Mouse (Mus musculus) fibroblast of lung, adult 2 months (primary cell): ENCODE measurements around the gene Dcaf11.

Source experiments
- DNase-seq: peaks from one replicate; pipeline ENCODE4 v3.0.0-alpha.2; 2011; ENCODE audit warnings: low read depth

Dcaf11 gene

GRCm38 (mm10) chr14:55557003-55557402 is 2.8 kb upstream of the Dcaf11 start:
- no peak for DNase-seq

GRCm38 (mm10) chr14:55557587-55557986 is 2.2 kb upstream of the Dcaf11 start:
- no peak for DNase-seq

- DNase-seq: no peak
These were observed 912 bp upstream of the Dcaf11 start for GRCm38 (mm10) chr14:55558740-55559448.

GRCm38 (mm10) chr14:55560202-55561073 is 632 bp downstream of the Dcaf11 start, which contains the start of gene A730061H03Rik:
Gene A730061H03Rik (minus strand): TSS chr14:55560406.
- DNase-seq: peak; percentile 98

- no peak for DNase-seq
These were observed 2.1 kb downstream of the Dcaf11 start for GRCm38 (mm10) chr14:55561860-55562259.

GRCm38 (mm10) chr14:55563249-55563648 is 3.4 kb downstream of the Dcaf11 start:
- DNase-seq: no peak

- no peak for DNase-seq
These were observed 5.9 kb downstream of the Dcaf11 start for GRCm38 (mm10) chr14:55565748-55566147.

- no peak for DNase-seq
These were observed 7.7 kb downstream of the Dcaf11 start for GRCm38 (mm10) chr14:55567496-55567895.

- no peak for DNase-seq
These were observed 10.8 kb downstream of the Dcaf11 start for GRCm38 (mm10) chr14:55570588-55570987.

GRCm38 (mm10) chr14:55571760-55572159 is 12.0 kb downstream of the Dcaf11 start:
- DNase-seq: no peak

- no peak for DNase-seq
These were observed 15.5 kb downstream of the Dcaf11 start, which contains the start of gene Fitm1 for GRCm38 (mm10) chr14:55575302-55575701. Gene Fitm1 (plus strand): TSS chr14:55575617.

- DNase-seq: no peak
These were observed 15.9 kb downstream of the Dcaf11 start for GRCm38 (mm10) chr14:55575711-55576110.

- DNase-seq: no peak
These were observed 16.6 kb downstream of the Dcaf11 start for GRCm38 (mm10) chr14:55576376-55576775.

GRCm38 (mm10) chr14:55577871-55578667 is 18.3 kb downstream of the Dcaf11 start, which contains the start of gene Psme1:
Gene Psme1 (plus strand): TSS chr14:55578123.
- no peak for DNase-seq

- no peak for DNase-seq
These were observed 19.0 kb downstream of the Dcaf11 start for GRCm38 (mm10) chr14:55578668-55579269.

- DNase-seq: no peak
These were observed 20.0 kb downstream of the Dcaf11 start for GRCm38 (mm10) chr14:55579511-55580496.

GRCm38 (mm10) chr14:55580731-55581130 is 20.9 kb downstream of the Dcaf11 start:
- DNase-seq: no peak

GRCm38 (mm10) chr14:55581981-55582681 is 22.3 kb downstream of the Dcaf11 start:
- no peak for DNase-seq

- DNase-seq: no peak
These were observed 24.5 kb downstream of the Dcaf11 start for GRCm38 (mm10) chr14:55584303-55584701.
